Mouse (Mus musculus) thymus, postnatal 25 days (tissue): Measurements from ENCODE around the gene Ncstn.
A peak's percentile ranks its signal among the peaks of the same experiment; 100 is the strongest.

ENCODE experiments used
- DNase-seq: peaks from one replicate; pipeline ENCODE4 v3.0.0; 2022

The Ncstn gene

GRCm38 (mm10) chr1:172071556-172071955 lies 11.0 kb downstream of the Ncstn start:
- no peak for DNase-seq

GRCm38 (mm10) chr1:172070227-172070626 lies 12.4 kb downstream of the Ncstn start:
- no peak for DNase-seq

GRCm38 (mm10) chr1:172064613-172065141 lies 17.9 kb downstream of the Ncstn start:
- no peak for DNase-seq

- DNase-seq: no peak
These were observed 19.1 kb downstream of the Ncstn start for GRCm38 (mm10) chr1:172063291-172064023.

GRCm38 (mm10) chr1:172062101-172062500 lies 20.5 kb downstream of the Ncstn start:
- no peak for DNase-seq

- DNase-seq: no peak
These were observed 21.4 kb downstream of the Ncstn start for GRCm38 (mm10) chr1:172061217-172061616.

GRCm38 (mm10) chr1:172060659-172061058 lies 21.9 kb downstream of the Ncstn start:
- DNase-seq: no peak

- DNase-seq: no peak
These were observed 23.7 kb downstream of the Ncstn start for GRCm38 (mm10) chr1:172058874-172059273.

- DNase-seq: no peak
These were observed 24.3 kb downstream of the Ncstn start for GRCm38 (mm10) chr1:172058321-172058720.

- DNase-seq: no peak
These were observed 25.1 kb downstream of the Ncstn start, which contains the start of gene Nhlh1 for GRCm38 (mm10) chr1:172057491-172057921. Nhlh1 (minus strand) TSS chr1:172057573.

GRCm38 (mm10) chr1:172056251-172056650 lies 26.3 kb downstream of the Ncstn start:
- no peak for DNase-seq

GRCm38 (mm10) chr1:172053541-172054440 lies 28.8 kb downstream of the Ncstn start:
- no peak for DNase-seq

- DNase-seq: no peak
These were observed 29.8 kb downstream of the Ncstn start for GRCm38 (mm10) chr1:172052766-172053279.

GRCm38 (mm10) chr1:172049131-172049782 lies 33.3 kb downstream of the Ncstn start:
- DNase-seq: no peak

- no peak for DNase-seq
These were observed 34.3 kb downstream of the Ncstn start for GRCm38 (mm10) chr1:172048241-172048734.

GRCm38 (mm10) chr1:172046938-172047337 lies 35.7 kb downstream of the Ncstn start:
- peak; percentile 82 for DNase-seq

- no peak for DNase-seq
These were observed 36.2 kb downstream of the Ncstn start for GRCm38 (mm10) chr1:172046410-172046809.

GRCm38 (mm10) chr1:172029914-172030313 lies 52.7 kb downstream of the Ncstn start:
- DNase-seq: no peak

- no peak for DNase-seq
These were observed 54.0 kb downstream of the Ncstn start, which contains the start of gene Vangl2 for GRCm38 (mm10) chr1:172028394-172029275. Vangl2 (minus strand) TSS chr1:172028444.

- no peak for DNase-seq
These were observed 54.8 kb downstream of the Ncstn start for GRCm38 (mm10) chr1:172027809-172028102.

- peak; percentile 90 for DNase-seq
These were observed 55.4 kb downstream of the Ncstn start for GRCm38 (mm10) chr1:172027010-172027808.
